Comparison of ENCODE assay signal across 8 mouse cellular contexts in genomic region chr2:181496281-181496680, GRCm38 (mm10). TPM values are rescaled to one million over a fixed set of nuclear protein-coding genes. Genes with fewer than 3 reads are reported as not detected.
DNase-seq lines count a peak whose midpoint lies in the region; ATAC-seq and TF ChIP-seq lines count a peak whose summit lies in the region.

No protein-coding gene starts in this region.

- peak overlapping the region; percentile 91 for H3K4me2 ChIP-seq in intestine, postnatal 0 days (replicated peaks; ENCODE audit: low read depth)
- peak overlapping the region; percentile 97 for H3K4me2 ChIP-seq in limb, embryonic 13.5 days (replicated peaks)
- H3K4me2 ChIP-seq in midbrain, embryonic 13.5 days (replicated peaks): peak overlapping the region; percentile 99

- H3K27me3 ChIP-seq in intestine, postnatal 0 days (replicated peaks; ENCODE audit: control insufficient read depth, insufficient read depth, low read length): no peaks in the 10 kb centered on the region
- no peaks in the 10 kb centered on the region for H3K27me3 ChIP-seq in limb, embryonic 13.5 days
- H3K27me3 ChIP-seq in midbrain, embryonic 13.5 days: no peaks in the 10 kb centered on the region

- ATAC-seq in intestine, postnatal 0 days: peak; percentile 68
- 0 out of 2 replicates have a peak, but pooled peaks have one; percentile 30 for ATAC-seq in limb, embryonic 13.5 days (ENCODE audit: low FRiP score, low read depth)
- peak; percentile 25 for ATAC-seq in midbrain, embryonic 13.5 days

- H3K36me3 ChIP-seq in intestine, postnatal 0 days (ENCODE audit: control insufficient read depth, insufficient read depth): peaks cover 14% of the 10 kb centered on the region
- peaks cover 19% of the 10 kb centered on the region for H3K36me3 ChIP-seq in limb, embryonic 13.5 days
- H3K36me3 ChIP-seq in midbrain, embryonic 13.5 days: peaks cover 20% of the 10 kb centered on the region

- peak; percentile 45 to 59 for DNase-seq in left cerebral cortex, adult 18-20 months (ENCODE audit: low spot score in 2 of 2)
- no peak for DNase-seq in left cerebral cortex, adult 11 months (ENCODE audit: low spot score)
- peak; percentile 84 for DNase-seq in embryo, embryonic 10 days (ENCODE audit: low spot score)
- DNase-seq in gastrocnemius, postnatal 4 days (ENCODE audit: low spot score in 2 of 2): peak; percentile 43 to 71
- DNase-seq in spleen, postnatal 36 days (ENCODE audit: low spot score in 2 of 2): peak; percentile 55 to 63

- peak overlapping the region; percentile 97 for H3K27ac ChIP-seq in intestine, postnatal 0 days (ENCODE audit: low read depth, low read length)
- H3K27ac ChIP-seq in limb, embryonic 13.5 days: peak overlapping the region; percentile 63; the same call in 1 of the 2 replicates
- H3K27ac ChIP-seq in midbrain, embryonic 13.5 days: peak overlapping the region; percentile 80

- no peaks in the 10 kb centered on the region for H3K9me3 ChIP-seq in intestine, postnatal 0 days (ENCODE audit: control insufficient read depth)
- H3K9me3 ChIP-seq in limb, embryonic 13.5 days: no peaks in the 10 kb centered on the region
- H3K9me3 ChIP-seq in midbrain, embryonic 13.5 days: no peaks in the 10 kb centered on the region

- H3K4me1 ChIP-seq in intestine, postnatal 0 days (replicated peaks; ENCODE audit: control insufficient read depth, insufficient read depth, low read length): no peaks in the 10 kb centered on the region
- H3K4me1 ChIP-seq in limb, embryonic 13.5 days: peaks cover 15% of the 10 kb centered on the region
- H3K4me1 ChIP-seq in midbrain, embryonic 13.5 days (replicated peaks): peaks cover 19% of the 10 kb centered on the region

- 10% methylated on average over 8 of the region's 8 CpGs for WGBS in intestine, postnatal 0 days
- WGBS in limb, embryonic 13.5 days: 12% methylated on average over 8 of the region's 8 CpGs
- 14% methylated on average over 8 of the region's 8 CpGs for WGBS in midbrain, embryonic 13.5 days

- peak; percentile 87 for TF ChIP-seq CTCF in intestine, postnatal 0 days (IDR thresholded peaks at IDR 0.05; ENCODE audit: low read depth)

- peak overlapping the region; percentile 91 for H3K4me3 ChIP-seq in intestine, postnatal 0 days (ENCODE audit: low read depth, low read length)
- peak overlapping the region; percentile 66 for H3K4me3 ChIP-seq in limb, embryonic 13.5 days
- peak overlapping the region; percentile 96 for H3K4me3 ChIP-seq in midbrain, embryonic 13.5 days (replicated peaks)

- H3K9ac ChIP-seq in intestine, postnatal 0 days (ENCODE audit: low read depth, low read length): peak overlapping the region; percentile 55; the same call in 1 of the 2 replicates
- peak overlapping the region; percentile 58 for H3K9ac ChIP-seq in limb, embryonic 13.5 days
- peak overlapping the region; percentile 61 for H3K9ac ChIP-seq in midbrain, embryonic 13.5 days (replicated peaks)

RNA-seq across cellular contexts. Expression of gene Tpd52l2, which starts 0.7 kb away (rescaled TPM):
- total RNA-seq in left cerebral cortex, adult 18-20 months (2021): 10 to 100 TPM; 77.5 to 82.8 TPM
- total RNA-seq in gastrocnemius, postnatal 4 days (2021): 10 to 100 TPM; 86.8 to 93.0 TPM
- 83.7 and 88.2 TPM in 2 replicates for polyA plus RNA-seq in intestine, postnatal 0 days (2015; fragmentation: Nextera tagmentation; extraction: Ambion mirVana)
- polyA plus RNA-seq in limb, embryonic 13.5 days (2015; fragmentation: Nextera tagmentation; extraction: Ambion mirVana): 162 and 169 TPM in 2 replicates
- 116 and 121 TPM in 2 replicates for polyA plus RNA-seq in midbrain, embryonic 13.5 days (2015; fragmentation: Nextera tagmentation; extraction: Ambion mirVana)

RNA-seq across cellular contexts. Expression of gene Abhd16b, which starts 3.3 kb away (rescaled TPM):
- not detected for total RNA-seq in left cerebral cortex, adult 18-20 months (2021)
- not detected for total RNA-seq in gastrocnemius, postnatal 4 days (2021)
- polyA plus RNA-seq in intestine, postnatal 0 days (2015; fragmentation: Nextera tagmentation; extraction: Ambion mirVana): 0.07 TPM in 1 of 2 replicates, not detected in the other
- polyA plus RNA-seq in limb, embryonic 13.5 days (2015; fragmentation: Nextera tagmentation; extraction: Ambion mirVana): 0.08 and 0.18 TPM in 2 replicates
- polyA plus RNA-seq in midbrain, embryonic 13.5 days (2015; fragmentation: Nextera tagmentation; extraction: Ambion mirVana): not detected in 2 replicates

RNA-seq across cellular contexts. Expression of gene Dnajc5, which starts 24.0 kb away (rescaled TPM):
- total RNA-seq in left cerebral cortex, adult 18-20 months (2021): 100 to 1,000 TPM; 299 to 304 TPM
- 10 to 100 TPM; 84.7 to 88.0 TPM for total RNA-seq in gastrocnemius, postnatal 4 days (2021)
- polyA plus RNA-seq in intestine, postnatal 0 days (2015; fragmentation: Nextera tagmentation; extraction: Ambion mirVana): 60.4 and 62.9 TPM in 2 replicates
- 101 and 102 TPM in 2 replicates for polyA plus RNA-seq in limb, embryonic 13.5 days (2015; fragmentation: Nextera tagmentation; extraction: Ambion mirVana)
- 198 and 209 TPM in 2 replicates for polyA plus RNA-seq in midbrain, embryonic 13.5 days (2015; fragmentation: Nextera tagmentation; extraction: Ambion mirVana)

RNA-seq across cellular contexts. Expression of gene Zbtb46, which starts 37.1 kb away (rescaled TPM):
- total RNA-seq in left cerebral cortex, adult 18-20 months (2021): 10 to 100 TPM; 13.8 to 15.3 TPM
- 10 to 100 TPM; 10.1 to 12.0 TPM for total RNA-seq in gastrocnemius, postnatal 4 days (2021)
- polyA plus RNA-seq in intestine, postnatal 0 days (2015; fragmentation: Nextera tagmentation; extraction: Ambion mirVana): 2.1 and 2.3 TPM in 2 replicates
- polyA plus RNA-seq in limb, embryonic 13.5 days (2015; fragmentation: Nextera tagmentation; extraction: Ambion mirVana): 5.7 and 6.1 TPM in 2 replicates
- polyA plus RNA-seq in midbrain, embryonic 13.5 days (2015; fragmentation: Nextera tagmentation; extraction: Ambion mirVana): 24.1 and 24.3 TPM in 2 replicates
